Mouse (Mus musculus): ENCODE measurements at regions not wholly inside any gene's neighbourhood (a gene's known extent, or its start where the extent isn't known, plus 50 kb on each side); places are given as distances from the start of the nearest gene placed in this dataset.

DNA sequence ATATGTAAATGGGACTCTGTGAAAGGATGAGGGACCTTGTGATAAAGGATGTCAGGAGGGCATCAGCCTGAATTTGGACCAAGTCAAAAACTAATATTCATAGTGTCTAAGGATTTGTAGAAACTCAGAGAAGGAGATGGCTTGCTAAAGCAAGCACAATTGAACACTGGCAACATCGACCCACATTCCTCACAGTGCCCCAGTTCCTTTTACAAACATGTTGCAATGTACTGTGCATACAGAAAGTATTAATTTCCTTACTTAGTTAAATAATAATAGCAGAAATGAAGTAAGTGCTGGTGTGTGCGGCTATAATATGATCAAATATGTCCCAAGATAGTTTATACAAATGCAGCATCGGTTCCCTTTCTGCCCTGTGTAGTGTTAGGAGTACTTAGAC is 841.3 kb upstream of the Lrrc6 start:
- TF ChIP-seq SRF (IDR thresholded peaks at IDR 0.05; ENCODE audit: control insufficient read depth, insufficient read length, low read depth) (no peak), CEBPB (IDR thresholded peaks at IDR 0.05; ENCODE audit: insufficient read depth, poor library complexity, severe bottlenecking) (no peak), REST (IDR thresholded peaks at IDR 0.05; ENCODE audit: insufficient read depth, insufficient read length) (no peak), MYOG (IDR thresholded peaks at IDR 0.05; ENCODE audit: control insufficient read depth in 1 of 3, insufficient read depth in 1 of 3, insufficient read length in 2 of 3, low read depth in 2 of 3) (no peak), TCF3 (IDR thresholded peaks at IDR 0.05; ENCODE audit: insufficient read length, low read depth) (no peak), POLR2A (IDR thresholded peaks at IDR 0.05; ENCODE audit: insufficient read length, low read depth) (no peak), MAX (IDR thresholded peaks at IDR 0.05; ENCODE audit: low read depth) (no peak), MYOD1 (IDR thresholded peaks at IDR 0.05; ENCODE audit: control insufficient read depth in 1 of 3, insufficient read length in 2 of 3, low read depth in 2 of 3) (no peak), E2F4 (IDR thresholded peaks at IDR 0.05; ENCODE audit: insufficient read depth) (no peak), USF1 (IDR thresholded peaks at IDR 0.05; ENCODE audit: low read depth) (no peak), POLR2AphosphoS2 (IDR thresholded peaks at IDR 0.05; ENCODE audit: insufficient read length, low read depth) (no peak), TCF12 (IDR thresholded peaks at IDR 0.05; ENCODE audit: insufficient read depth, poor library complexity, severe bottlenecking) (no peak)
- Histone ChIP-seq H3K27me3 (ENCODE audit: control insufficient read depth, insufficient read depth, insufficient read length) (no peaks in the 10 kb centered on the region), H3K4me3 (no peak overlapping the region), H3K36me3 (ENCODE audit: control insufficient read depth, insufficient read depth) (no peaks in the 10 kb centered on the region), H3K4me2 (ENCODE audit: low read depth) (no peak overlapping the region), H3ac (ENCODE audit: control insufficient read depth, insufficient read length) (no peak overlapping the region), H3K79me2 (ENCODE audit: control insufficient read depth, insufficient read depth) (no peaks in the 10 kb centered on the region)

DNA sequence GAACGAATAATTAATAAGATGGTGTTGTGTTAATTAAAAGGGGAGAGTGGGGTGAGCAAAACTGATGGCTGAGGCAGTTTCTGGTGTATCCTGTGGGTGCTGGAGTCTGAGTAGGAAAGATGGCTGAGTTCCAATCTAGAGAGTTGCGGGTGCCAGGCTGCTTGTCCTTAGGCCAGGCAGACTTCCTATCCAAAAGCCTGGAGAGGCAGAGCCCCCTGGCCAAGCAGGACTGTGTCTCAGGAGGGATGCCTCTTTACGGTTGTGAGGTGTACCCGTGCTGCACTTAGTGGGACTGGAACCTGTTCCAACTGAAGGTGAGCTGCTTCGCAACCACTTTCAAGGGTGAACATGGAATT is 836.3 kb upstream of the Lrrc6 start:
- Histone ChIP-seq H3K4me2 (ENCODE audit: low read depth) (no peak overlapping the region), H3K36me3 (ENCODE audit: control insufficient read depth, insufficient read depth) (no peaks in the 10 kb centered on the region), H3K4me3 (no peak overlapping the region), H3K27me3 (ENCODE audit: control insufficient read depth, insufficient read depth, insufficient read length) (no peaks in the 10 kb centered on the region), H3K79me2 (ENCODE audit: control insufficient read depth, insufficient read depth) (no peaks in the 10 kb centered on the region), H3ac (ENCODE audit: control insufficient read depth, insufficient read length) (no peak overlapping the region)
- TF ChIP-seq E2F4 (IDR thresholded peaks at IDR 0.05; ENCODE audit: insufficient read depth) (no peak), POLR2AphosphoS2 (IDR thresholded peaks at IDR 0.05; ENCODE audit: insufficient read length, low read depth) (no peak), TCF3 (IDR thresholded peaks at IDR 0.05; ENCODE audit: insufficient read length, low read depth) (no peak)

DNA sequence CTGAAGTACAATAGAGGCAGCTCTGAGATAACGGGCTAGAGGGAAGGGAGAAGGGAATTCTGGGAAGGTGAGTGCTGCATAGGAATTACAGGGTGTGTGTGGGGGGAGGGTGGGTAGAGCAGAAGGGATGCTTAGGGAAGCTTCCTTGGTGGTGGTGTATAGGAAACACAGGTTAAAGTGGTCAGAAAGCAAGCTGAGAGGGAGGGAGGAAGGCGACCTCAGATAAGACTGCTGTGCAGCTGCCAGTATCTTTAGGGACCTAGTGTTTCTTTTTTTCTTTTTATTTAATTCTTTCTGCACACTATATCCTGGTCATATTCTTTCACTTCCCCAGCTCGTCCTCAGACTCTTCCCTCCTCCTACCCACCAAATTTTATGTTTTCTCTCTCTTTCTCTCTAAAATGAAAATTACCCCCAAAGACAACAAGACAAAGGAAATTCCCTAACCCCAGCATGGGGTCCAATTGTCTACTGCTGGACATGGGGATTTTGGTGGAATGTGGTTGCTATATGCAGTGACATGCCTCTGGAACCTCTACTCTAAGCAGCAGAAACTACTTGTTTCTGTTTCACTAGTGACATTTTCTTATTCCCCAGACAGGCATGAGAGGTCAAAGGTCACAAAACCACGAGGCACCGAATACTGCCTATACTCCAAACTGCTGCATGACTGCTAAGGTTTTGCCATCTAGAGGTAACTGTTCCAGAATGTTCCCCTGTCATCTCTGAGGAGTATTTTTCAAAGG is 835.8 kb upstream of the Lrrc6 start:
- no peak overlapping the region for H3K4me3 ChIP-seq
- H3ac ChIP-seq (ENCODE audit: control insufficient read depth, insufficient read length): no peak overlapping the region
- H3K4me2 ChIP-seq (ENCODE audit: low read depth): no peak overlapping the region
- TF ChIP-seq USF1 (IDR thresholded peaks at IDR 0.05; ENCODE audit: low read depth) (no peak), MYOD1 (IDR thresholded peaks at IDR 0.05; ENCODE audit: control insufficient read depth in 1 of 3, insufficient read length in 2 of 3, low read depth in 2 of 3) (no peak), POLR2A (IDR thresholded peaks at IDR 0.05; ENCODE audit: insufficient read length, low read depth) (no peak), SRF (IDR thresholded peaks at IDR 0.05; ENCODE audit: control insufficient read depth, insufficient read length, low read depth) (no peak), TCF3 (IDR thresholded peaks at IDR 0.05; ENCODE audit: insufficient read length, low read depth) (no peak), TCF12 (IDR thresholded peaks at IDR 0.05; ENCODE audit: insufficient read depth, poor library complexity, severe bottlenecking) (no peak), POLR2AphosphoS2 (IDR thresholded peaks at IDR 0.05; ENCODE audit: insufficient read length, low read depth) (no peak), E2F4 (IDR thresholded peaks at IDR 0.05; ENCODE audit: insufficient read depth) (no peak), MYOG (IDR thresholded peaks at IDR 0.05; ENCODE audit: control insufficient read depth in 1 of 3, insufficient read depth in 1 of 3, insufficient read length in 2 of 3, low read depth in 2 of 3) (no peak), MAX (IDR thresholded peaks at IDR 0.05; ENCODE audit: low read depth) (no peak), CEBPB (IDR thresholded peaks at IDR 0.05; ENCODE audit: insufficient read depth, poor library complexity, severe bottlenecking) (no peak), REST (IDR thresholded peaks at IDR 0.05; ENCODE audit: insufficient read depth, insufficient read length) (no peak)
- H3K27me3 ChIP-seq (ENCODE audit: control insufficient read depth, insufficient read depth, insufficient read length): no peaks in the 10 kb centered on the region
- H3K36me3 ChIP-seq (ENCODE audit: control insufficient read depth, insufficient read depth): no peaks in the 10 kb centered on the region
- no peaks in the 10 kb centered on the region for H3K79me2 ChIP-seq (ENCODE audit: control insufficient read depth, insufficient read depth)

DNA sequence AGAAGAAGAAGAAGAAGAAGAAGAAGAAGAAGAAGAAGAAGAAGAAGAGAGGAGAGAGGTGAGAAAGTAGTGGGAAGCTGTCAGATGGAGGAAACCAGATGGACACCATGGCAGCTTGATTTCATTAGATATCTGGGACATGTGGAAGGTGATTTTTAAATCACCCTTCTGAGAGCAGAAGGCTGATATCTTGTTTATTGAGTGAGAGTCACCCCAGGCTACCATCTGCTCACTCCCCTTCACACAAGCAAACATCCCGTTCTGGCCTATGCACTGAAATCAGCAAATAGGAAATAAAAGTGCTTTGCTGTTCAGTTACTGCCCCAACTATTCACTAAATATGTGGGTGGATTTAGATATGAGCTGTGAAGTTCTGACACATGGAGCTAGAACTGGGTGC is 831.8 kb upstream of the Lrrc6 start:
- H3K79me2 ChIP-seq (ENCODE audit: control insufficient read depth, insufficient read depth): no peaks in the 10 kb centered on the region
- no peak overlapping the region for H3K4me2 ChIP-seq (ENCODE audit: low read depth)
- H3K27me3 ChIP-seq (ENCODE audit: control insufficient read depth, insufficient read depth, insufficient read length): no peaks in the 10 kb centered on the region
- no peak overlapping the region for H3K4me3 ChIP-seq
- H3K36me3 ChIP-seq (ENCODE audit: control insufficient read depth, insufficient read depth): no peaks in the 10 kb centered on the region
- TF ChIP-seq E2F4 (IDR thresholded peaks at IDR 0.05; ENCODE audit: insufficient read depth): no peak
- TF ChIP-seq USF1 (IDR thresholded peaks at IDR 0.05; ENCODE audit: low read depth): no peak
- no peak for TF ChIP-seq CEBPB (IDR thresholded peaks at IDR 0.05; ENCODE audit: insufficient read depth, poor library complexity, severe bottlenecking)
- TF ChIP-seq TCF12 (IDR thresholded peaks at IDR 0.05; ENCODE audit: insufficient read depth, poor library complexity, severe bottlenecking): no peak
- no peak for TF ChIP-seq SRF (IDR thresholded peaks at IDR 0.05; ENCODE audit: control insufficient read depth, insufficient read length, low read depth)
- no peak for TF ChIP-seq POLR2AphosphoS2 (IDR thresholded peaks at IDR 0.05; ENCODE audit: insufficient read length, low read depth)
- no peak overlapping the region for H3ac ChIP-seq (ENCODE audit: control insufficient read depth, insufficient read length)

DNA sequence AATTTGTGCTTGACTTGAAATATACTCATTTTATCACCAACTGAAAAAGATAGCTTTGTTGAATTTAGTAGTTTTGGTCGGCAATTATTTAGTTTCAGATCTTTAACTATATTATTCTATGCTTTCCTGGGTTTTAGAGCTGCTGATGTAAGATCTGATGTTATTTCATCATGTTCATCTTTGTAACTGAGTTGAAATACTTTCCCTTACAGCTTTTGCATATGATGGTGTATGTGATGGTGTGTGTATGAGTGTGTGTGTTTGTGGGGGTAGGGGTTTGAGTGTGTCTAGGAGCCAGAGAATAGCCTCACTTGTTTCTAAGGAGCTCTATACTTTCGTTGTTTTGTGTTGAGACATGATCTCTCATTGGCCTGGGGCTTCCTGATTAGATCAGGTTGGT is 819.6 kb upstream of the Lrrc6 start:
- Histone ChIP-seq H3K4me2 (ENCODE audit: low read depth) (no peak overlapping the region), H3K79me2 (ENCODE audit: control insufficient read depth, insufficient read depth) (no peaks in the 10 kb centered on the region), H3K27me3 (ENCODE audit: control insufficient read depth, insufficient read depth, insufficient read length) (no peaks in the 10 kb centered on the region), H3K4me3 (no peak overlapping the region), H3K36me3 (ENCODE audit: control insufficient read depth, insufficient read depth) (no peaks in the 10 kb centered on the region), H3ac (ENCODE audit: control insufficient read depth, insufficient read length) (no peak overlapping the region)
- TF ChIP-seq CEBPB (IDR thresholded peaks at IDR 0.05; ENCODE audit: insufficient read depth, poor library complexity, severe bottlenecking) (peak; percentile 94), USF1 (IDR thresholded peaks at IDR 0.05; ENCODE audit: low read depth) (no peak)

All from myocyte (in vitro differentiated cells).